Mouse (Mus musculus): ENCODE results near the gene Olfr741. TPM values are rescaled to one million over a fixed set of nuclear protein-coding genes. Genes with fewer than 3 reads are reported as not detected.

The Olfr741 gene
- polyA plus RNA-seq (2017; shearing (Covaris generic)), result 0.16 TPM

DNA sequence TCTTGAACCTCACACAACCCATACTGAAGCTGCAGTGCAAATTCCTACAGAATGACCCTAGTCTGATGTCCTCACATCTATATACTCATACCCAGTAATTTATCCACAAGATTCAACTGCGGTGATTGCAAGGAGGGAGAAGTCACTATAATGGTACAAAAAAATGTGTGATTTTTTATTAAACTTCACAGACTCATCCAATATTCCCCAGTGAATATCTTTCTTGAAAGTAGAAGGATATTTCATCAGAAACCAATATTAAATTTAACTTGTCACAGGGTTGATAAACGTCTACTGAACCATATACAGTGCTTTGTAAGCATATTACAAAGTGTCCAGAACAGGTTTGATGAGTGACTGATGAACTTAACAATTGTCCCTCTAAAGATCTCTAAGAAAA lies at the start of gene Olfr741:
TSS of gene Olfr741 (plus strand) at position 301 of the 400 bp plus-strand sequence.

DNA sequence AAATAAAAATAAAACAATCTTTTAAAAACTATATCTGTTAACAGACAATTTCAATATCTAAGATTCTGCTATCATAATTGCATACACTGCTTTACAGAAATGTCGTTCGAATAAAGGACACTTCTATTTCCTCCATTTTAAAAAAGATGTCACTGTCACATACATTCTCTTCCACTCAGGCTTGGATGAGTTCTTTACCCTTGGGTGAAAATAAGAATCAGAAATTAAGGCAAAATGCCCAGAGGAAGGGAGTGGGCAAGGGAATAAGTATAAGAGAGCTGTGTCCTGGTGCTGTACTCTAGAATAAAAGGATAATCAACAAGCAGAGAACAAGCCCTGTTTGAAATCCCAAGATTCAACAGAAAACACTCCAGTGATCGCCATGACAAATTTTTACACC lies 27.3 kb upstream of the Olfr741 start, which contains the start of gene Olfr740:
TSS of gene Olfr740 (plus strand) at position 301 of the 400 bp plus-strand sequence.

DNA sequence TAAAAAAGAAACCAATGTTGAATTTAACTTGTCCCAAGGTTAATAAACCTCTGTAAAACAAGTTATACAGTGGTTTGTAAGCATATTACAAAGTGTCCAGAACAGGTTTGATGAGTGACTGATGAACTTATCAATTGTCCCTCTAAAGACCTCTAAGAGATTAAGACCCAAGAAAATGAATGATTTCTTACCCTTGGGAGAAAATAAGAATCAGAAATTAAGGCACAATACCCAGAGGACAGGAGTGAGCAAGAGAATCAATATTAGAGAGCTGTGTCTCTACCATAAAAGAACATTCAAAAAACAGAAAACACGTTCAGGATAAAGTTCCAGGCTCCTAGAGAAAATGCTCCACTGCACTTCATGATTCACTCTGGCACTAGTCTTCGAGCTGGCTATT lies 30.8 kb downstream of the Olfr741 start, which contains the start of gene Olfr742:
TSS of gene Olfr742 (plus strand) at position 301 of the 400 bp plus-strand sequence.

DNA sequence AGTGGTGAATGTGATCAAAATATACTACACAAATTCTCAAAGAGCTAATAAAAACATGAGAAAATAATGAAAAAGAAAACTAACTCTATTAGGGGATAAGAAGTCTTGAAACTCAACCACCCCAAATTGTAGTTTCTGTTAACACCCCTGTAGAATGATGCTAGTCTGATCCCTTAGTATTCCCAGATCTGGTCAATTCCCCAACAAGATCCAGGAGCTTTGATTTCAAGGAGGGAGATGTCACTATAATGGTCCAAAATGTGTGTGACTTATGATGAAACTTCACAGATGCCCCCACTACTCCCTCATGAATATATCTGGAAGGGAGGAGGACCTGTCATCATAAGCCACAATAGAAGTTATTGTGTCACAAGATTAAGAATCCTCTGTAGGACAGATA lies 49.0 kb downstream of the Olfr741 start, which contains the start of gene Olfr743:
TSS of gene Olfr743 (plus strand) at position 301 of the 400 bp plus-strand sequence.

Other genes starting within 250 kb of the Olfr741 start
- gene Olfr731, start 230.9 kb upstream of the Olfr741 start, polyA plus RNA-seq (2017; shearing (Covaris generic)), result 0.05 TPM
- not detected for gene Olfr732, start 188.5 kb upstream of the Olfr741 start, polyA plus RNA-seq (2017; shearing (Covaris generic))
- 0.06 TPM for gene Olfr733, start 171.2 kb upstream of the Olfr741 start, polyA plus RNA-seq (2017; shearing (Covaris generic))
- gene Olfr734, start 146.0 kb upstream of the Olfr741 start, polyA plus RNA-seq (2017; shearing (Covaris generic)), result not detected
- not detected for gene Olfr735, start 123.9 kb upstream of the Olfr741 start, polyA plus RNA-seq (2017; shearing (Covaris generic))
- gene Tlr11, start 114.8 kb upstream of the Olfr741 start, polyA plus RNA-seq (2017; shearing (Covaris generic)), result not detected
- not detected for gene Olfr736, start 91.6 kb upstream of the Olfr741 start, polyA plus RNA-seq (2017; shearing (Covaris generic))
- gene Olfr738, start 65.2 kb upstream of the Olfr741 start, polyA plus RNA-seq (2017; shearing (Covaris generic)), result not detected
- not detected for gene Olfr739, start 54.1 kb upstream of the Olfr741 start, polyA plus RNA-seq (2017; shearing (Covaris generic))
- gene Olfr740, start 27.2 kb upstream of the Olfr741 start, polyA plus RNA-seq (2017; shearing (Covaris generic)), result not detected
- gene Olfr742, start 30.9 kb downstream of the Olfr741 start, polyA plus RNA-seq (2017; shearing (Covaris generic)), result not detected
- not detected for gene Olfr743, start 49.1 kb downstream of the Olfr741 start, polyA plus RNA-seq (2017; shearing (Covaris generic))
- gene Olfr744, start 142.1 kb downstream of the Olfr741 start, polyA plus RNA-seq (2017; shearing (Covaris generic)), result not detected
- not detected for gene Olfr745, start 166.7 kb downstream of the Olfr741 start, polyA plus RNA-seq (2017; shearing (Covaris generic))
- not detected for gene Olfr746, start 174.3 kb downstream of the Olfr741 start, polyA plus RNA-seq (2017; shearing (Covaris generic))
- gene Olfr747, start 220.5 kb downstream of the Olfr741 start, polyA plus RNA-seq (2017; shearing (Covaris generic)), result not detected
- gene Olfr748, start 234.6 kb downstream of the Olfr741 start, polyA plus RNA-seq (2017; shearing (Covaris generic)), result 0.08 TPM